Mouse (Mus musculus) CH12F3 (cell line): ENCODE data around the gene Wfikkn2.

Source experiments
- in situ Hi-C: fragments of 300-500 bp; cut with MboI; formaldehyde crosslinking; loops from 2 replicates; pipeline ENCODE4 v1.14.3; 2020; ENCODE audit warnings: low sequenced_read_pairs

Gene Wfikkn2

DNA sequence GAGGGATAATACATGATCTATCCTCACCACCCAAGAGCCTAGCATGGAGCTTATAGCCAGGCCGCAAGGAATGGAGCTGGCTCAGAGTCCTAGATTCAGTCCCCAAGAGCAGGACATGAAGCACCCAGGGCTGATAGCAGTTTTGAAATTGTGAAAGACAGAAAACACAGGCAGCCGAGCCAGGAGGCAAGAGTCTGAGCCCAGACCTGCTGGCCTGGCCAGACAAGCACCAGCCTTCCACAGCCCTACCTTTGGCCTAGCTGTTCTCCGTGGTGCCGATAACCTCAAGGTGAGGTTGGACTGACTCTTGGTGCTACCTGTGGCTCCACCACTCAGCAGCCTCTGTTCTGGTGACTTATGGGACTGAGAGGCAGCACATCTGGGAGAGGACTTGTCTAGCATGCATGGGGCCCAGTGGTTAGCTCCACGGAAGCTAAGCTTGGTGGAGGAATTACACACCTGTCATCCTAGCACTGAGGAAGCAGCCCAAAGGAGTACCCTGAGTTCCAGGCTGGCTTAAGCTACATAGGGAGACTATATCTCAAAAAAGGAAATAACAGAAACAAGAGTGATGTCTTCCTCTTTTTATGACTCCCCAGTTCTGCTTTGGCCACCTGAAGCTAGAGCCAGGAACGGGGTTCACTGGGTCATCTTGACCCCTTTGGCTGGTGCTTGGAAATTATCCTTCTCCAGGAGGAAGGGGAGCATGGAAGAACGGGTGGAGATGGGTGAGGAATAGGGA, 47.2 kb downstream of the Wfikkn2 start:
- in situ Hi-C loops, result no loop called here

- in situ Hi-C loops, result no loop called here
Measured at GRCm38 (mm10) chr11:94196311-94196710, 49.5 kb downstream of the Wfikkn2 start.

DNA sequence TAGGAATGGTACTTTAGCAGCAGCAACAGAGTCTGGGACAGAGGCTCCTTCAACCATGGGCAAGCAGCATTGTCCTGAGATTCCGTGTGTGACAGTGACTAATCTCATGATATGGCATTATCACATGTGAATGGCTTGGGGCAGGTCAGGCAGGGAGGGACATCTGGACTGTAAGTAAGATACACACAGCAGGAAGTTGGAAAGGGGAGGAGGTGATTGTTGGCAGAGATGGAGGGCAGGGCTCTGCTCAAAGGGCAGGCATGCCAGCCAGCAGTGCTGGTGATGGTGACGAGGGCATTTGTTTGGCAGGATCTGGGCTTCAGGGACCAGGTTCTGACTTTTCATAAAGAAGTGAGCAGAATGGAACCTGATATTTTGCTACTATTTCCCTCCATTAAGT, 52.7 kb downstream of the Wfikkn2 start:
- in situ Hi-C loops, result no loop called here

DNA sequence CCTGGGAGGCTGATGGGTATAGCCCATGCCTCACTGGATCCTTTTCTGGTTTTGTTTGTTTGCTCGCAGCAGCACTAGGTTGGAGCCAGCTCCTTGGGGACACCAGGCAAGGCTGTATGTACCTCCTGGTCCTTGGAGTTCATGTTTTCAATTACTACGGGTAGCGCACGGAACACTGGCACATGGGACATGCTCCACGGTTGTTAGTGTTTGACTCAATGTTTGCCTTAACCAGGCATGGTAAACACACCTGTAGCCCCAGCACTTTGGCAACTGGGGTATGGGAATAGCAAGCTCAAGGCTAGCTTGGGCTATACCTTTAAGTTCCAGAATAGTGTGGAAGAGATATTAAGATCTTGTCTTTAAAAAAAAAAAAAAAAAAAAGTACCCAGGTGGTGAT, 55.1 kb downstream of the Wfikkn2 start:
- in situ Hi-C loops, result no loop called here

GRCm38 (mm10) chr11:94189579-94189978, 56.2 kb downstream of the Wfikkn2 start:
- in situ Hi-C loops, result no loop called here
